ENCODE assay signal across 21 mouse cellular contexts in genomic region chr12:86470912-86471311, GRCm38 (mm10).
"Had no signal": no experiment of that assay in that cellular context is flagged by ENCODE, and none has a peak within 500 bp of the region (broad histone marks: within the 10 kb centered on the region; RNA-seq: fewer than 3 reads in every experiment).

No protein-coding gene starts in this region.

- H3K4me3 ChIP-seq: liver, embryonic 13.5 days; liver, embryonic 15.5 days; lung, embryonic 15.5 days; midbrain, embryonic 10.5 days; midbrain, embryonic 12.5 days; myocyte; neural tube, embryonic 13.5 days; neural tube, embryonic 15.5 days had no signal

- ATAC-seq: liver, postnatal 0 days; lung, postnatal 0 days; midbrain, embryonic 16.5 days had no signal

- H3K4me1 ChIP-seq: liver, embryonic 13.5 days; liver, embryonic 15.5 days; midbrain, embryonic 10.5 days; midbrain, embryonic 12.5 days; neural tube, embryonic 13.5 days; neural tube, embryonic 15.5 days had no signal

- H3K36me3 ChIP-seq: liver, embryonic 13.5 days; liver, embryonic 15.5 days; lung, embryonic 15.5 days; midbrain, embryonic 10.5 days; midbrain, embryonic 12.5 days; neural tube, embryonic 13.5 days; neural tube, embryonic 15.5 days had no signal

- DNase-seq: liver, embryonic 13.5 days; liver, postnatal 0 days; lung, adult 2 months; lung, postnatal 14 days; lung, postnatal 36 days; midbrain, embryonic 14.5 days; retina, postnatal 1 day; right cerebral cortex, adult 18-20 months; thymus, adult 18-20 months; thymus, postnatal 14 days; thymus, postnatal 4 days had no signal

- H3K9me3 ChIP-seq: liver, embryonic 13.5 days; liver, embryonic 15.5 days; lung, embryonic 15.5 days; midbrain, embryonic 10.5 days; midbrain, embryonic 12.5 days; neural tube, embryonic 13.5 days; neural tube, embryonic 15.5 days had no signal

- H3K27me3 ChIP-seq: lung, embryonic 15.5 days; neural tube, embryonic 15.5 days had no signal

- H3K27ac ChIP-seq: liver, embryonic 13.5 days; liver, embryonic 15.5 days; lung, embryonic 15.5 days; macrophage; midbrain, embryonic 10.5 days; midbrain, embryonic 12.5 days; neural tube, embryonic 13.5 days; neural tube, embryonic 15.5 days had no signal

- H3K9ac ChIP-seq: liver, embryonic 13.5 days; liver, embryonic 15.5 days; liver, postnatal 0 days; lung, embryonic 15.5 days; midbrain, embryonic 12.5 days; neural tube, embryonic 13.5 days; neural tube, embryonic 15.5 days had no signal
